Mouse (Mus musculus): ENCODE data around the gene Tmem56.

- TF ChIP-seq MEF2A (IDR thresholded peaks at IDR 0.05; ENCODE audit: extremely low read depth, insufficient replicate concordance, low read depth, low read length, poor library complexity, severe bottlenecking) (no peak), EP300 (IDR thresholded peaks at IDR 0.05; ENCODE audit: low read depth in 1 of 2, low read length in 2 of 2) (no peak), TCF12 (IDR thresholded peaks at IDR 0.05; ENCODE audit: low read depth, low read length) (no peak), CTCF (IDR thresholded peaks at IDR 0.05 in 2 of 3, conservative IDR thresholded peaks at IDR 0.05 in 1 of 3; ENCODE audit: control insufficient read depth in 1 of 3, insufficient read depth in 1 of 3, low read depth in 2 of 3, low read length in 3 of 3, poor library complexity in 1 of 3, severe bottlenecking in 1 of 3) (no peak)
Observed at GRCm38 (mm10) chr3:121186925-121187324, 96.0 kb downstream of the Tmem56 start.
